Mouse (Mus musculus) heart, embryonic 11.5 days (tissue): Measurements from ENCODE around the gene Acsm3. TPM values are rescaled to one million over a fixed set of nuclear protein-coding genes. Genes with fewer than 3 reads are reported as not detected.
A peak's percentile ranks its signal among the peaks of the same experiment; 100 is the strongest.

Experiments
- ATAC-seq: fragments of 200-750 bp; cut with Nextera tagmentation; replicated peaks from 2 replicates; pipeline ENCODE4 v1.8.0; 2017; ENCODE audit warnings: moderate library complexity; ENCODE audit not compliant: insufficient number of reproducible peaks, low FRiP score, low TSS enrichment
- H3K27ac ChIP-seq: fragments of 300-500 bp; sonication (generic); 2 replicates; pipeline ENCODE4 v1.5.1; 2014; ENCODE audit warnings: mild to moderate bottlenecking, low read depth, low read length
- H3K27me3 ChIP-seq: fragments of 300-500 bp; sonication (generic); 2 replicates; pipeline ENCODE4 v1.6.1; 2014; ENCODE audit warnings: mild to moderate bottlenecking, low read length, mixed read lengths; ENCODE audit not compliant: control insufficient read depth, insufficient read depth
- H3K36me3 ChIP-seq: fragments of 300-500 bp; sonication (generic); 2 replicates; pipeline ENCODE4 v1.6.1; 2014; ENCODE audit warnings: mild to moderate bottlenecking, low read length, moderate library complexity, mixed read lengths; ENCODE audit not compliant: control insufficient read depth, insufficient read depth
- H3K4me1 ChIP-seq: fragments of 300-500 bp; sonication (generic); 2 replicates; pipeline ENCODE4 v1.6.1; 2014; ENCODE audit warnings: low read length; ENCODE audit not compliant: control insufficient read depth, insufficient read depth
- H3K4me2 ChIP-seq: fragments of 300-500 bp; sonication (generic); 2 replicates; pipeline ENCODE4 v1.6.1; 2014; ENCODE audit warnings: mild to moderate bottlenecking, moderate library complexity
- H3K4me3 ChIP-seq: fragments of 300-500 bp; sonication (generic); 2 replicates; pipeline ENCODE4 v1.5.1; 2014; ENCODE audit warnings: low read depth, low read length
- H3K9ac ChIP-seq: fragments of 300-500 bp; sonication (generic); 2 replicates; pipeline ENCODE4 v1.6.1; 2014; ENCODE audit warnings: mild to moderate bottlenecking, low read depth, low read length, moderate library complexity
- H3K9me3 ChIP-seq: fragments of 300-500 bp; sonication (generic); replicated peaks from 2 replicates; pipeline ENCODE4 v1.6.1; 2016; ENCODE audit warnings: low read length; ENCODE audit not compliant: control insufficient read depth
- WGBS: fragments of 180-500 bp; shearing (Covaris S2); extraction: QIAGEN DNeasy Blood & Tissue Kit; methylation state at CpG from one replicate; pipeline ENCODE4 v1.1.7; 2014; ENCODE audit not compliant: insufficient replicate concordance; 5-methylcytosine and 5-hydroxymethylcytosine counted together
- polyA plus RNA-seq: library from polyadenylated mRNA; unstranded; fragments of >200 nt; fragmentation: Nextera tagmentation; extraction: Ambion mirVana; gene quantifications from 2 replicates; pipeline ENCODE4 v1.2.1, GENCODE M21; 2014

Acsm3 gene
- polyA plus RNA-seq, 1 experiment from 2014 or later = 0.11 TPM

DNA sequence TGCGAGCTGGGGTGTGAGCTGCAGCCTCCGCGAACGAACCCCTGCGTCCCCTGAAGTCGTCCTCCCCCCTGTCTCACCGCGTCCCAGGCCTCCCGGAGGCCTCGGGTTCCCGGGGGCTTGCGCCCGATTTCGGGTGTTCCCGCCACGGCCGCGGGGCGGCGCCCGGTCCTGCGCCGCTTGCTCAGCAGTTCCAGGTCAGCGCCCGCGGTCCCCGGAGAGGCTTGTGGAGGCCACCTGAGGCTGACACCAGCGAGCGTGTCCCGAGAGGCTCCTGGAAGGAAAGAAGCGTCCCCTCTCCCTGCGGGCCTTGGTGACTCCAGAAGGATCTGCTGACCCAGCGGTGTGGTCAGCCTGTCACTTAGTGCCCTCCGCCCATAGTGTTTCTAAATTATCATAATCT lies 16.4 kb upstream of the Acsm3 start:
- Histone ChIP-seq H3K4me1 (no peaks in the 10 kb centered on the region), H3K36me3 (no peaks in the 10 kb centered on the region), H3K27me3 (no peaks in the 10 kb centered on the region), H3K4me3 (peak overlapping the region; percentile 22; the same call in 1 of the 2 replicates), H3K4me2 (peak overlapping the region; percentile 57), H3K27ac (no peak overlapping the region), H3K9me3 (no peaks in the 10 kb centered on the region), H3K9ac (0 out of 2 replicates have a peak overlapping the region, but pooled peaks have one; percentile 30)
- WGBS = 6% methylated on average over 34 of the region's 34 CpGs
- no peak for ATAC-seq

DNA sequence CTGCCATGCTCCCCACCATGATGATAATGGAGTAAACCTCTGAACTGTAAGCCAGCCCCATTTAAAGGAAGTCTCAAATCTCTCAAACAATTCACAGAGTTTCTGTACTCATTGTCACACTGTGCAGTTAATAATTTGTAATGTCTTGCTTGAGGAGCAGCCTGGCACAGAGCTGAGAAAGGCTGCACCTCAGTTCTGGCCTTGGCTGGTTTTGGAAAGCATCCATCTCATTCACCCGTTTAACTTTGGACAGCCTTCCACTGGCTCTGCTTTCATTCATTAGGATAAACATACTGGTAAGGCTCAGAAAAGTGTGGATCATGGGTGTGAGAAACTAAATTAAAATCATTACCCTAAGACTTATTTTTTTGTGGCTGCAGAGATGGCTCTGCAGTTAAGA lies 14.9 kb upstream of the Acsm3 start:
- Histone ChIP-seq H3K27me3 (no peaks in the 10 kb centered on the region), H3K4me1 (no peaks in the 10 kb centered on the region), H3K9ac (no peak overlapping the region), H3K9me3 (no peaks in the 10 kb centered on the region), H3K36me3 (no peaks in the 10 kb centered on the region), H3K4me2 (no peak overlapping the region), H3K27ac (no peak overlapping the region), H3K4me3 (no peak overlapping the region)
- no peak for ATAC-seq
- 83% methylated on average over 1 of the region's 1 CpGs for WGBS

DNA sequence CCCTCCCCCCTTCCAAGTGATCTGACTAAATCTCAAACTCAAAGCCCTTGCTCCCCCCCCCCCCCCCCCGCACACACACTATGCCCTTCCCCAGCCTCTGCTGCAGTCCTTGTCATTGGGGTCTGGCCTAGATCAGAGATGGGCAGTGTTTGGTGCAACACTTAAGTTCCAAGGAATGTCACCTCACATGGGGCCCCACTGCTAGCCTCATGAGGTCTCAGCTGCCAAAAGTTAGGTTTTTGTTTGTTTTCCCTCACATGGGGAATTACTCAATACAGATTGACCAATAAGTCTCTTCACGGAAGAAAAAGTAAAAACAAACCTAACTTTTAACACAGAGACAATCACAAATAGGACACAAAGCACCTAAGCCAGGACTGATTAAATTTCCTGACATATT lies 12.0 kb upstream of the Acsm3 start:
- Histone ChIP-seq H3K27me3 (no peaks in the 10 kb centered on the region), H3K9ac (no peak overlapping the region), H3K4me2 (no peak overlapping the region), H3K9me3 (no peaks in the 10 kb centered on the region), H3K4me3 (no peak overlapping the region), H3K4me1 (no peaks in the 10 kb centered on the region), H3K36me3 (no peaks in the 10 kb centered on the region), H3K27ac (no peak overlapping the region)
- ATAC-seq = no peak
- WGBS = 61% methylated on average over 1 of the region's 2 CpGs

DNA sequence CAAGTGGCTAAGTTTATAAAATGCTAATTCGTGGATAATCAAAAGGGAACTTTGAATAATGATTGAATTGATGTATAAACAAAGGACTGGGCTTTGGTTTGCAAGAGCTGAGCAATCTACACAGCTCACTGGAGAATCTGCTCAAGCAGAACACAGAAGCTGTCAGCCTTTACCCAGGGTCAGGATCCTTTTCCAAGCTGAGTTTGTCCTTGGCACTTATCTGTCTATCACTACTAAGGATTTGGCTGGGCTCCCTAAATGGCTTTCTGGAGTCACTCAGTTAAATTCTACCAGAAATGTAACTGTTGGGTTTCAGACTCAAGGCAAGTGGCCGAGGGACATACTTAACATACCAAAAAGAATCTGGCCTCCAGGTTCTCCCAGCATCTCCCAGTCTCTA lies 10.8 kb upstream of the Acsm3 start:
- H3K4me2 ChIP-seq = no peak overlapping the region
- no peaks in the 10 kb centered on the region for H3K4me1 ChIP-seq
- no peak for ATAC-seq
- H3K36me3 ChIP-seq = no peaks in the 10 kb centered on the region
- 43% methylated on average over 2 of the region's 2 CpGs for WGBS
- H3K9ac ChIP-seq = no peak overlapping the region
- H3K27ac ChIP-seq = no peak overlapping the region
- H3K9me3 ChIP-seq = no peaks in the 10 kb centered on the region
- no peak overlapping the region for H3K4me3 ChIP-seq
- H3K27me3 ChIP-seq = no peaks in the 10 kb centered on the region

DNA sequence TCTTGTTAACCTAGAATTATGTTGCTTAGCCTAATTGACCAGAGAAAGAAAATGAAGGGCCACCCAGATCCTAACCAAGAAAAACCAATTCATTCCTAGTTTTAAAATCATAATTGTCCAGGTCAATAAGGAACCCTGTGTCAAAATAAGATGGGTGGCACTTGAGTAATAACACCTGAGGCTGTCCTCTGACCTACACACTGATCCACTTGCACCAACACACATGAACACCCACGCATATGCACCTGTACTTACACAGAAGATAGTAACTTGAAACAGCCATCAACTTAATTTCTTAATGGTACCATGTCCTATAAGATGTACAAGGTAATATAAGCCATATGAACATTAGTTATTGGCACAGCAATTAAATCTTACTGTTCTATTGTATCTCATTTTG lies 7.0 kb upstream of the Acsm3 start:
- Histone ChIP-seq H3K27me3 (no peaks in the 10 kb centered on the region), H3K4me1 (no peaks in the 10 kb centered on the region), H3K9me3 (no peaks in the 10 kb centered on the region), H3K36me3 (no peaks in the 10 kb centered on the region), H3K4me2 (no peak overlapping the region), H3K4me3 (no peak overlapping the region), H3K27ac (no peak overlapping the region), H3K9ac (no peak overlapping the region)
- WGBS = 68% methylated on average over 1 of the region's 1 CpGs
- no peak for ATAC-seq

DNA sequence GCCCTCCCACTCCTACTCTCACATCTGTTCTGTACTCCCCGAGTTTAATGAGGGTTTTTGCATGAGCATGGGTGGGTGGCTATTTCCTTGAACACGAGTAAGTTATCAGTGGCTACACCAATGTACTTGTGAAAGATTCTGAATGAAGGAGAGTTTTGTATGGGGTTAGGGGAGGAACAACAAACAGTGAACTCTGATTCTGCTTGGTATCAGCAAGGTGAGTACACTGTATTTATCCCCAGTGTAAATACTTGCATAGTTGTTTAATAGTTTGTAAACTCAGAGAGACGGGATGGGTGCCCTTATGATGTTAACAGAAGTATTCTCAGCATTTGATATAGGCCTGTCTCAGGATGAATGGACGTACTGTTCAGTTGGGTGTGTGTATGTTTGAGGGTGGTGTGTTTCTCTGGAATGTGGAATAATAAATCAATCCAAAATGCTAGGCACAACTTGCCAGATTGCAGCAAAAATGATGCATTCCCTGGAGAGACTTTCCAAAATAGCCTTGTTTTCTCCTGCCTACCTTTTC lies 1.5 kb downstream of the Acsm3 start:
- WGBS = 58% methylated on average over 4 of the region's 4 CpGs
- Histone ChIP-seq H3K4me1 (no peaks in the 10 kb centered on the region), H3K4me3 (no peak overlapping the region), H3K4me2 (no peak overlapping the region), H3K9ac (no peak overlapping the region), H3K36me3 (no peaks in the 10 kb centered on the region), H3K27ac (no peak overlapping the region), H3K9me3 (no peaks in the 10 kb centered on the region), H3K27me3 (no peaks in the 10 kb centered on the region)
- no peak for ATAC-seq

DNA sequence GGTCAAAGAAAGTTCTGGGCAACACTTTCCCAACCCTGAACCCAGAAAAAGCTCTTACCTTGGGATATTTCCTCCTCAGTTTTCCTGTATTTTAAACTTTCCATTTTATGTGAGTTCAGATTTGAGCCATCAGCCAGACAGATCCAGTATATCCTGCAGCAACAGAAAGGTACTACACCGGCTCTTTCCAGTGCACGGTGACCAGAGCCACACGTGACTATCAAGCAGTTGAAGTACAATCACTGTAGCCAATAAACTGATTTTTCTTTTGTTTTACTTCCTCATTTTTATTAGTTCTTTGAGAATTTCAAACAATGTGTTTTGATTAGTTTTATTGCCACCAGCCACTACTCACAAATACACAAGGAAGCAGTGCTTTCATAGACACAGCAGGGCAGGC lies 3.7 kb downstream of the Acsm3 start:
- H3K4me3 ChIP-seq = no peak overlapping the region
- H3K27me3 ChIP-seq = no peaks in the 10 kb centered on the region
- no peaks in the 10 kb centered on the region for H3K9me3 ChIP-seq
- H3K4me2 ChIP-seq = no peak overlapping the region
- no peak for ATAC-seq
- no peaks in the 10 kb centered on the region for H3K36me3 ChIP-seq
- WGBS = 95% methylated on average over 3 of the region's 3 CpGs
- no peak overlapping the region for H3K9ac ChIP-seq
- H3K4me1 ChIP-seq = no peaks in the 10 kb centered on the region
- H3K27ac ChIP-seq = no peak overlapping the region

DNA sequence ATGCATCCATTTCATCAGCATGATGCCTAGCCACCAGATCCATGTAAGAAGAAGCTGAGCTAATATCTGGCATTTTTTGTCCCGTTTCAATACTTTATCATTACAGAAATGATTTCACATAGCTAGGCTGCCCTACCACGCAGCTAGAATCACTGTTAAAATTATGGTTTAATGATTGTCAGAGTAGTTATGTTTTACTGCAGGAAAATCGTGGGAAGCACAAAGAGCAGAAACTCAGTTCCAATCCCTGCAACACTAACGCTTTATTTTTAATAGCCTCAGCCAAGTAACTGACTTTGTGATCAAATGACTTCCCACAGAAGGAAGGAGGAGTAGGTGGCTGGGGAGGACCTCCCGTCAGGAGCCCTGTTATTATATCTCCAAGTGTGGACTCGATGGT lies 6.3 kb downstream of the Acsm3 start:
- no peak for ATAC-seq
- Histone ChIP-seq H3K9me3 (no peaks in the 10 kb centered on the region), H3K27ac (no peak overlapping the region), H3K4me2 (no peak overlapping the region), H3K4me3 (no peak overlapping the region), H3K4me1 (no peaks in the 10 kb centered on the region), H3K36me3 (no peaks in the 10 kb centered on the region), H3K27me3 (no peaks in the 10 kb centered on the region), H3K9ac (no peak overlapping the region)
- 77% methylated on average over 6 of the region's 6 CpGs for WGBS

DNA sequence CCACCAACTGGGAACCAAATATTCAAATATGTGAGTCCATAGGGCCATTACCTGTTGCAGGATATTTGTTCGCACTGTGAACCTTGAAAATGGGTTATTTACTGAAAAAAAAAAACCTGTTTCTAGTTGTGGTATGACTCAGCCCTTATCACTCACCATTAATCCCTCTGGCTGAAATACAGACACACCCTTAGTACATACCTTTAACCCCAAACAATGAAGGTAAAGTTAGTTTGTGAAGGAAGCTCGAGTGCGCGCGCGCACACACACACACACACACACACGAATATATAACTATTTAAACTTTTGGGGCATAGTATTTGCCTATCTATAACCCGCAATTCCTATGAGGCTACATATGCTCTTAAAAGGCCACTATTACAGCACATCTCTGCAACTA lies 9.2 kb downstream of the Acsm3 start:
- H3K27ac ChIP-seq = no peak overlapping the region
- WGBS = 92% methylated on average over 8 of the region's 8 CpGs
- no peaks in the 10 kb centered on the region for H3K4me1 ChIP-seq
- ATAC-seq = no peak
- no peak overlapping the region for H3K9ac ChIP-seq
- H3K36me3 ChIP-seq = no peaks in the 10 kb centered on the region
- no peaks in the 10 kb centered on the region for H3K9me3 ChIP-seq
- no peaks in the 10 kb centered on the region for H3K27me3 ChIP-seq
- H3K4me2 ChIP-seq = no peak overlapping the region
- no peak overlapping the region for H3K4me3 ChIP-seq
